Mouse (Mus musculus) liver, adult 10 weeks (tissue): ENCODE measurements around the gene Pias1. TPM values are rescaled to one million over a fixed set of nuclear protein-coding genes. Genes with fewer than 3 reads are reported as not detected.

Source experiments
- polyA plus RNA-seq: library from polyadenylated mRNA; stranded (reverse); fragments of 350-450 nt; fragmentation: Illumina TruSeq; extraction: RNeasy Lipid Tissue Mini Kit (QIAGEN cat#74804); gene quantifications from one replicate; pipeline ENCODE4 v1.2.3, GENCODE M21; 2014; ENCODE audit warnings: low read depth, low replicate concordance

The Pias1 gene
- polyA plus RNA-seq, result 12.6 TPM

GRCm38 (mm10) chr9:62987824-62988223 lies at the start of gene Pias1:
Gene Pias1 (minus strand): TSS chr9:62987924.

GRCm38 (mm10) chr9:62857719-62858261 lies 129.9 kb downstream of the Pias1 start, which contains the start of gene Calml4:
Gene Calml4 (plus strand): TSS chr9:62858080.

GRCm38 (mm10) chr9:62838506-62839171 lies 149.1 kb downstream of the Pias1 start, which contains the start of gene Cln6:
Gene Cln6 (plus strand): TSS chr9:62838785.

Other genes starting within 250 kb of the Pias1 start
- 9.9 TPM for gene Fem1b, start 176.0 kb downstream of the Pias1 start, polyA plus RNA-seq
- gene Cln6, start 149.1 kb downstream of the Pias1 start, polyA plus RNA-seq, result 0.87 TPM
- 1.1 TPM for gene Calml4, start 129.8 kb downstream of the Pias1 start, polyA plus RNA-seq
- gene Skor1, start 161.0 kb upstream of the Pias1 start, polyA plus RNA-seq, result not detected